Comparison of ENCODE assay signal across 8 mouse cellular contexts in the genomic region with DNA sequence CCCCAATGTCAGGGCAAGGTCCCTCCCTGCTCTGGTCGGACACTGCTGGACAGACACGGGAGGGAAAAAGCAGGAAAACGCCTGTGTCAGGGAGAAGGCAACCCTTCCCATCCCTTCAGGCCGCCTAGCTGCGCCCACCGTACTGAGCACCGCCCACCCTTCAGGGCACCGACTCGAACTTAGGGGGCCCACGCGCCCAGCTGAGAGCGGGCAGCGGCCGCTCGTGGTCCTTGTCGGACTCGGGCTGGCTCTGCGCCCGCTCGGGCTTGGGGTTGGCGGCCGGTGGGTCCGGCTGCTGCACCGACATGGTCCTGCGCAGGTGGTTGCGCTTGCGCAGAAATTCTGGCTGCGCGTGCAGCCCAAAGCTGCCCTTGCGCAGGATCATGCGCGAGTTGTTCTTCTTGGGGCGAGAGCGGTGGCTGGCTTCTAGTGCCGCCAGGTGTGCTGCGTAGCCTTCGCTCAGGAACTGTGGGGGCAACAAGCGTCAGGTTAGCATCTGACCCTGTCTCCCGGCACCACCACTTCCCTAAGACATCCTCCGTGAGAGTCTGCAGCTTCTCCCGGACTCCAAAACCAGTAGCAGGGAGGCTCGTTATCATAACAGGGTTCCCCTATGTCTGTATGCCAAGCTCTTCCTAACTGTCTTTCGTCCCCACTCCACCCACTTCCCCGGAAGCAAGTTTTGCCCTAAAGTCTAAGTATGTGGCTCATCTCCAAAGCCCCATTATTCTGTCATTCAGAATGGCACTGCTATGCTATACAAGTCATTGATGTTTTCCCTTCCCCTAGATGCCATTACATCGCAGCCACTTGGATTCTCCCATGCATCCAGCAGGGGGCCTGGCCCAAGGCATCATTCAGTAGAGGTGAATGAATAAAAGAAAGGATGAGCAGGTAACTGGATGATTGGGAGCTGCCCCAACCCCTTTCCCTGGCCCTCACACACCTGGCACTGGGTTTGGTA. TPM values are rescaled to one million over a fixed set of nuclear protein-coding genes. Genes with fewer than 3 reads are reported as not detected.
DNase-seq lines count a peak whose midpoint lies in the region; ATAC-seq and TF ChIP-seq lines count a peak whose summit lies in the region.

No protein-coding gene starts in this region.

- TF ChIP-seq POLR2A in ES-Bruce4 (IDR thresholded peaks at IDR 0.05; ENCODE audit: insufficient read depth, low read length) = no peak

- 2% methylated on average over 36 of the region's 45 CpGs for WGBS in embryonic facial prominence, embryonic 11.5 days
- WGBS in hindbrain, postnatal 0 days = 2% methylated on average over 45 of the region's 45 CpGs
- WGBS in liver, postnatal 0 days (ENCODE audit: insufficient replicate concordance) = 3% methylated on average over 45 of the region's 45 CpGs
- 2% methylated on average over 44 of the region's 45 CpGs for WGBS in stomach, embryonic 15.5 days

- H3K36me3 ChIP-seq in ES-Bruce4 (ENCODE audit: control insufficient read depth, insufficient read depth, low read length, poor library complexity, severe bottlenecking) = no peaks in the 10 kb centered on the region
- H3K36me3 ChIP-seq in embryonic facial prominence, embryonic 11.5 days (replicated peaks; ENCODE audit: control insufficient read depth, insufficient read depth, low read depth, low read length) = no peaks in the 10 kb centered on the region
- H3K36me3 ChIP-seq in hindbrain, postnatal 0 days (ENCODE audit: insufficient read depth, low read length) = no peaks in the 10 kb centered on the region
- no peaks in the 10 kb centered on the region for H3K36me3 ChIP-seq in liver, postnatal 0 days (replicated peaks; ENCODE audit: insufficient read depth, low read length)
- H3K36me3 ChIP-seq in stomach, embryonic 15.5 days = peaks cover 9% of the 10 kb centered on the region; the same call in 1 of the 2 replicates

- peak overlapping the region; percentile 95 for H3K4me2 ChIP-seq in embryonic facial prominence, embryonic 11.5 days (ENCODE audit: low read depth, low read length)
- H3K4me2 ChIP-seq in hindbrain, postnatal 0 days (ENCODE audit: low read depth, low read length) = peak overlapping the region; percentile 79
- H3K4me2 ChIP-seq in liver, postnatal 0 days (ENCODE audit: low read depth, low read length) = peak overlapping the region; percentile 59
- peak overlapping the region; percentile 92 for H3K4me2 ChIP-seq in stomach, embryonic 15.5 days

- peak overlapping the region; percentile 59 for H3K4me3 ChIP-seq in ES-Bruce4 (ENCODE audit: low read depth, low read length)
- peak overlapping the region; percentile 52 for H3K4me3 ChIP-seq in embryonic facial prominence, embryonic 11.5 days (ENCODE audit: low read depth, low read length)
- H3K4me3 ChIP-seq in hindbrain, postnatal 0 days (ENCODE audit: low read length) = peak overlapping the region; percentile 51
- H3K4me3 ChIP-seq in liver, postnatal 0 days (ENCODE audit: low read depth, low read length) = peak overlapping the region; percentile 24
- H3K4me3 ChIP-seq in stomach, embryonic 15.5 days (replicated peaks) = peak overlapping the region; percentile 49

- no peaks in the 10 kb centered on the region for H3K9me3 ChIP-seq in ES-Bruce4 (replicated peaks; ENCODE audit: control insufficient read depth, insufficient read depth, low read length, poor library complexity, severe bottlenecking)
- H3K9me3 ChIP-seq in embryonic facial prominence, embryonic 11.5 days (replicated peaks; ENCODE audit: control insufficient read depth, low read length) = no peaks in the 10 kb centered on the region
- H3K9me3 ChIP-seq in hindbrain, postnatal 0 days (ENCODE audit: low read length) = no peaks in the 10 kb centered on the region
- H3K9me3 ChIP-seq in liver, postnatal 0 days (ENCODE audit: low read length) = no peaks in the 10 kb centered on the region
- H3K9me3 ChIP-seq in stomach, embryonic 15.5 days = no peaks in the 10 kb centered on the region

- TF ChIP-seq CTCF in ES-Bruce4 (IDR thresholded peaks at IDR 0.05; ENCODE audit: low read depth, low read length) = no peak
- peak; percentile 73 for TF ChIP-seq CTCF in hindbrain, postnatal 0 days (IDR thresholded peaks at IDR 0.05; ENCODE audit: low read depth)
- peak; percentile 38; the same call in 1 of the 2 replicates for TF ChIP-seq CTCF in liver, postnatal 0 days (IDR thresholded peaks at IDR 0.05; ENCODE audit: low read depth)

- no peaks in the 10 kb centered on the region for H3K4me1 ChIP-seq in ES-Bruce4 (ENCODE audit: control insufficient read depth, insufficient read depth, low read length)
- no peaks in the 10 kb centered on the region; the same call in 1 of the 2 replicates for H3K4me1 ChIP-seq in embryonic facial prominence, embryonic 11.5 days (ENCODE audit: control insufficient read depth, insufficient read depth, low read length)
- H3K4me1 ChIP-seq in hindbrain, postnatal 0 days (ENCODE audit: insufficient read depth, low read length) = peaks cover 9% of the 10 kb centered on the region; the same call in 1 of the 2 replicates
- H3K4me1 ChIP-seq in liver, postnatal 0 days (ENCODE audit: insufficient read depth) = peaks cover 8% of the 10 kb centered on the region; the same call in 1 of the 2 replicates
- H3K4me1 ChIP-seq in stomach, embryonic 15.5 days = 0 out of 2 replicates have a peak, but pooled peaks cover 14% of the 10 kb centered on the region

- no peaks in the 10 kb centered on the region for H3K27me3 ChIP-seq in ES-Bruce4 (ENCODE audit: control insufficient read depth, insufficient read depth, low read length, poor library complexity, severe bottlenecking)
- H3K27me3 ChIP-seq in embryonic facial prominence, embryonic 11.5 days (ENCODE audit: control insufficient read depth, insufficient read depth, low read length) = peaks cover 7% of the 10 kb centered on the region
- H3K27me3 ChIP-seq in hindbrain, postnatal 0 days (ENCODE audit: insufficient read depth, low read length) = no peaks in the 10 kb centered on the region
- H3K27me3 ChIP-seq in liver, postnatal 0 days (ENCODE audit: insufficient read depth, low read length) = peaks cover 32% of the 10 kb centered on the region
- H3K27me3 ChIP-seq in stomach, embryonic 15.5 days (replicated peaks) = peaks cover 11% of the 10 kb centered on the region; the same call in 1 of the 2 replicates

- ATAC-seq in embryonic facial prominence, embryonic 11.5 days (replicated peaks; ENCODE audit: insufficient number of reproducible peaks, low FRiP score, low TSS enrichment, low read depth) = peak; percentile 16; the same call in 1 of the 2 replicates
- peak; percentile 58 for ATAC-seq in hindbrain, postnatal 0 days
- ATAC-seq in liver, postnatal 0 days = no peak
- peak; percentile 65 for ATAC-seq in stomach, embryonic 15.5 days (ENCODE audit: insufficient read depth, low FRiP score, low read depth)

- TF ChIP-seq EP300 in ES-Bruce4 (IDR thresholded peaks at IDR 0.05; ENCODE audit: insufficient read depth, low read depth, low read length) = no peak
- TF ChIP-seq EP300 in liver, postnatal 0 days (IDR thresholded peaks at IDR 0.05; ENCODE audit: low read depth) = no peak

- peak; percentile 54 for DNase-seq in gastrocnemius, postnatal 10 days
- no peak for DNase-seq in gastrocnemius, adult 8-10 months (ENCODE audit: low spot score in 2 of 2)
- peak; percentile 58 for DNase-seq in embryonic facial prominence, embryonic 11.5 days (ENCODE audit: low spot score)
- DNase-seq in hindbrain, postnatal 0 days (ENCODE audit: low spot score) = peak; percentile 86
- DNase-seq in liver, postnatal 0 days = no peak
- DNase-seq in thymus, postnatal 36 days = no peak

- peak overlapping the region; percentile 44 for H3K9ac ChIP-seq in ES-Bruce4 (ENCODE audit: low read depth, poor library complexity, severe bottlenecking)
- H3K9ac ChIP-seq in embryonic facial prominence, embryonic 11.5 days (replicated peaks; ENCODE audit: low read length) = peak overlapping the region; percentile 54
- H3K9ac ChIP-seq in hindbrain, postnatal 0 days (replicated peaks; ENCODE audit: low read length) = peak overlapping the region; percentile 56
- H3K9ac ChIP-seq in liver, postnatal 0 days (replicated peaks) = no peak overlapping the region
- peak overlapping the region; percentile 7; the same call in 1 of the 2 replicates for H3K9ac ChIP-seq in stomach, embryonic 15.5 days

- H3K27ac ChIP-seq in ES-Bruce4 (ENCODE audit: insufficient read depth, low read length) = no peak overlapping the region
- H3K27ac ChIP-seq in embryonic facial prominence, embryonic 11.5 days (replicated peaks; ENCODE audit: low read depth, low read length) = no peak overlapping the region
- peak overlapping the region; percentile 70; the same call in 1 of the 2 replicates for H3K27ac ChIP-seq in hindbrain, postnatal 0 days
- no peak overlapping the region for H3K27ac ChIP-seq in liver, postnatal 0 days (ENCODE audit: low read depth)
- H3K27ac ChIP-seq in stomach, embryonic 15.5 days = no peak overlapping the region

RNA-seq across cellular contexts. Expression of gene Pimreg, which starts 9.3 kb away (rescaled TPM):
- total RNA-seq in gastrocnemius, postnatal 10 days (2021) = 10 to 100 TPM in 1 of 2 experiments, 1 to 10 TPM in 1; 9.8 to 12.4 TPM
- not detected for total RNA-seq in gastrocnemius, adult 8-10 months (2022)
- 43.6 and 49.3 TPM in 2 replicates for polyA plus RNA-seq in ES-Bruce4 (2011; ENCODE audit: insufficient read depth, insufficient read length, low read depth, missing spikeins)
- polyA plus RNA-seq in embryonic facial prominence, embryonic 11.5 days (2014; fragmentation: Nextera tagmentation; extraction: Ambion mirVana) = 182 and 186 TPM in 2 replicates
- 18.7 and 22.8 TPM in 2 replicates for total RNA-seq in hindbrain, postnatal 0 days (2014; rRNA removed)
- 23.9 and 27.8 TPM in 2 replicates for polyA plus RNA-seq in hindbrain, postnatal 0 days (2015; fragmentation: Nextera tagmentation; extraction: Ambion mirVana)
- 7.0 and 7.4 TPM in 2 replicates for polyA plus RNA-seq in liver, postnatal 0 days (2015; fragmentation: Nextera tagmentation; extraction: Ambion mirVana)
- polyA plus RNA-seq in stomach, embryonic 15.5 days (2015; fragmentation: Nextera tagmentation; extraction: Ambion mirVana) = 77.8 and 87.4 TPM in 2 replicates

RNA-seq across cellular contexts. Expression of gene Aipl1, which starts 13.9 kb away (rescaled TPM):
- total RNA-seq in gastrocnemius, postnatal 10 days (2021) = under 1 TPM; 0.16 to 0.23 TPM
- total RNA-seq in gastrocnemius, adult 8-10 months (2022) = not detected
- 1.1 and 1.3 TPM in 2 replicates for polyA plus RNA-seq in ES-Bruce4 (2011; ENCODE audit: insufficient read depth, insufficient read length, low read depth, missing spikeins)
- 0.08 and 0.21 TPM in 2 replicates for polyA plus RNA-seq in embryonic facial prominence, embryonic 11.5 days (2014; fragmentation: Nextera tagmentation; extraction: Ambion mirVana)
- total RNA-seq in hindbrain, postnatal 0 days (2014; rRNA removed) = 0.07 TPM in 1 of 2 replicates, not detected in the other
- polyA plus RNA-seq in hindbrain, postnatal 0 days (2015; fragmentation: Nextera tagmentation; extraction: Ambion mirVana) = 0.34 and 0.42 TPM in 2 replicates
- 0.05 and 0.11 TPM in 2 replicates for polyA plus RNA-seq in liver, postnatal 0 days (2015; fragmentation: Nextera tagmentation; extraction: Ambion mirVana)
- 0.27 and 0.34 TPM in 2 replicates for polyA plus RNA-seq in stomach, embryonic 15.5 days (2015; fragmentation: Nextera tagmentation; extraction: Ambion mirVana)

Comparison
In these comparisons a context has a peak if more than half of its experiments do, and no peak if none do; other contexts are left out.
1. DNase-seq: peak in gastrocnemius, postnatal 10 days (single experiment), embryonic facial prominence, embryonic 11.5 days (single experiment) and hindbrain, postnatal 0 days (single experiment); none in gastrocnemius, adult 8-10 months (0 of 2), liver, postnatal 0 days (single experiment) and thymus, postnatal 36 days (0 of 2).
2. Peak in every context shown above with its lines, with median percentiles within 50 percentile points of each other: H3K4me3 ChIP-seq and H3K4me2 ChIP-seq.